Mouse (Mus musculus) neural tube, embryonic 15.5 days (tissue): ENCODE data around the gene Shb. TPM values are rescaled to one million over a fixed set of nuclear protein-coding genes. Genes with fewer than 3 reads are reported as not detected.

Source experiments
- ATAC-seq: fragments of 200-750 bp; cut with Nextera tagmentation; 2 replicates; pipeline ENCODE4 v1.8.0; 2017; ENCODE audit warnings: mild to moderate bottlenecking, moderate TSS enrichment, moderate library complexity; ENCODE audit not compliant: low FRiP score
- H3K27ac ChIP-seq: fragments of 300-500 bp; sonication (generic); replicated peaks from 2 replicates; pipeline ENCODE4 v1.5.1; 2015; ENCODE audit warnings: mild to moderate bottlenecking, inconsistent platforms
- H3K27me3 ChIP-seq: fragments of 300-500 bp; sonication (generic); replicated peaks from 2 replicates; pipeline ENCODE4 v1.6.1; 2015; ENCODE audit warnings: inconsistent platforms
- H3K36me3 ChIP-seq: fragments of 300-500 bp; sonication (generic); 2 replicates; pipeline ENCODE4 v1.6.1; 2015; ENCODE audit warnings: inconsistent platforms
- H3K4me1 ChIP-seq: fragments of 300-500 bp; sonication (generic); 2 replicates; pipeline ENCODE4 v1.6.1; 2015; ENCODE audit warnings: inconsistent platforms
- H3K4me2 ChIP-seq: fragments of 300-500 bp; sonication (generic); 2 replicates; pipeline ENCODE4 v1.6.1; 2015; ENCODE audit warnings: inconsistent platforms, mild to moderate bottlenecking, moderate library complexity
- H3K4me3 ChIP-seq: fragments of 300-500 bp; sonication (generic); replicated peaks from 2 replicates; pipeline ENCODE4 v1.5.1; 2015; ENCODE audit warnings: mild to moderate bottlenecking, inconsistent platforms
- H3K9ac ChIP-seq: fragments of 300-500 bp; sonication (generic); replicated peaks from 2 replicates; pipeline ENCODE4 v1.6.1; 2015; ENCODE audit warnings: mild to moderate bottlenecking, inconsistent platforms
- H3K9me3 ChIP-seq: fragments of 300-500 bp; sonication (generic); replicated peaks from 2 replicates; pipeline ENCODE4 v1.6.1; 2016; ENCODE audit warnings: inconsistent platforms
- WGBS: fragments of 180-500 bp; shearing (Covaris S2); methylation state at CpG from one replicate; pipeline ENCODE4 v1.1.7; 2015; ENCODE audit warnings: mixed read lengths; 5-methylcytosine and 5-hydroxymethylcytosine counted together
- polyA plus RNA-seq: library from polyadenylated mRNA; unstranded; fragments of >200 nt; fragmentation: Nextera tagmentation; extraction: Ambion mirVana; gene quantifications from 2 replicates; pipeline ENCODE4 v1.2.1, GENCODE M21; 2015

Gene Shb
- 3.9 and 4.7 TPM in 2 replicates for polyA plus RNA-seq

DNA sequence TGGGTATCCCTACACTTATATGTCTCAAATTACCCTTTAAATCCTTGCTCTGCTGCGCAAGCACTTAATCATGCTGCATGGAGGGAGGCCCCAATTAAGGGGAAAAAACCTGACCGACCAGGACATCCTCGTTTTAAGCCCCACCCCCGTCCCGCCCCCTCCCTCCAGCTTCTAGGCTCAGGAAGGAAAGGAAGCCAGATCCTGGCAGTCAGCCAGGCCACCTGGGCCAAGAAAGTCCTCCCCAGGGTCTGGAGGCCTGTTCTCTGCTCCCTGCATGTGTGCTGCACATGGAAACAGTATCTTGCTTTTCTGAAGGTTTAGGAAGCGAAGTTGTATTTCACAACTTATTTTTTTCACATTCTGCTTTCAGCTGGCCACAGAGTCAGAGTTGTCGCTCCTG is at the start of gene Shb:
TSS of gene Shb (minus strand) at position 96 of the 400 bp plus-strand sequence.
- peaks cover 43% of the 10 kb centered on the region for H3K4me1 ChIP-seq
- H3K4me2 ChIP-seq, result peak within 1 kb of the TSS; percentile 94
- peak within 1 kb of the TSS; percentile 76 for H3K4me3 ChIP-seq
- ATAC-seq, result no peak
- H3K36me3 ChIP-seq, result no peaks in the 10 kb centered on the region
- 15% methylated on average over 7 of the region's 7 CpGs for WGBS
- 0 out of 2 replicates have a peak, but pooled peaks cover 3% of the 10 kb centered on the region for H3K27me3 ChIP-seq
- no peaks in the 10 kb centered on the region for H3K9me3 ChIP-seq
- no peak within 1 kb of the TSS for H3K9ac ChIP-seq
- H3K27ac ChIP-seq, result 0 out of 2 replicates have a peak within 1 kb of the TSS, but pooled peaks have one; percentile 5

DNA sequence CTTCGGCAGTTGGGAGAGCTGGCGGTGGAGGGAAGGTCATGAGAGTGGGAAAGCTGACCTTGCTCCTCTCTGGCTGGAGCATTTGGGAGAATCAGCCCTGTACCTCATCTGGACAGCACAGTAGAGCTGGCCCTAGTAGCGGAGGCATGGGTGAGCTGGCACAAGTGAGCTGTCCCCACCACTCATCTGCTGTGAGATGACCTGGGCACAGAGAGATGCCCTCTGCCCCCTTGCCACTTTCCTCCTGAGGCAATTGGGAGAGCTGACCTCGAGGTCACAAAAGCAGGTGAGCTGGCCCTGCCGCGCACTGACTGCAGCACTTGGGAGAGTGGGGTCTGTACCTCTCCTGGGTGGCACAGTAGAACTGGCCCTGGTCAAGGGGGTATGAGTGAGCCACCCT is 48.8 kb upstream of the Shb start:
- no peak overlapping the region for H3K4me3 ChIP-seq
- H3K4me1 ChIP-seq, result peaks cover 11% of the 10 kb centered on the region
- no peaks in the 10 kb centered on the region for H3K9me3 ChIP-seq
- 90% methylated on average over 6 of the region's 6 CpGs for WGBS
- no peak overlapping the region for H3K27ac ChIP-seq
- no peak for ATAC-seq
- no peak overlapping the region for H3K4me2 ChIP-seq
- no peak overlapping the region for H3K9ac ChIP-seq
- no peaks in the 10 kb centered on the region for H3K36me3 ChIP-seq
- peaks cover 7% of the 10 kb centered on the region; the same call in 1 of the 2 replicates for H3K27me3 ChIP-seq

DNA sequence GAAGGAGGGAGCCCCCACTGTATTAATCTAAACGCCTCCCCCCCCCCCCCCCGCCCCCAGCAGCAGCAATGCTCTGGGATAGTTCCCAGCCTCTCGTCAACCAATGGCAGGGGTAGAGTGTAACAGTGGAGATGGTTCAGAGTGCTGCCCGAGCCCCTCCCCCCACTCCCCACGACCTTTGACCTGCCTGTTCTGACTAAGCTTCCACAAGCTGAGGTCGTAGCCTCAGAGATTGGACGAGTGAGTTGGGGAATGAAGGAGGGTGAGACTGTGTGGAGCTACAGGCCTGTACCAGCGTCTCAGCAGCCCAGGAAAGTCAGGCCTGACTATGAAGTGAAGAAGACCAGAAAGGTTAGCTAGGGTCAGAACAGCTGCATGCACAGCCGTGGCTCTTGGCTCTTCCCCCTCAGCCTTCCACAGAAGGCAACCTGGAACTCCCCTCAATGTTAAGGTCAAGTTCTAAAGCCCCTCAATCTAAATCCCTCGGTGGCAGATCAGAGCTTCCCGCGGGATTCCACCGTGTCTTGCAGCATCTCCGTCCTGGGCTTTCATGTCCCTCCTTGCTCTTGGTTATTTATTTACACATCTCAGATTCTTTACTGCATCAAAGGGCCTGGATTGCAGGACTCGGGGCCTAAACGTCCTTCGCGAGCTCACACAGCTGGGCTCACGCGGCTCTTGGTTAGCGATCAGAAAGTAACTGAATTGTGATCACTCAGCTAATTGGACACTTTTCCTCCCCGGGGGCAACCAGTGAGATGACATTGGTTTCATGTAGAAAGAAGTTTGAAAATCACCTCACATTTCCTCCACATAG is 46.5 kb upstream of the Shb start:
- WGBS, result 24% methylated on average over 22 of the region's 22 CpGs
- no peaks in the 10 kb centered on the region for H3K36me3 ChIP-seq

DNA sequence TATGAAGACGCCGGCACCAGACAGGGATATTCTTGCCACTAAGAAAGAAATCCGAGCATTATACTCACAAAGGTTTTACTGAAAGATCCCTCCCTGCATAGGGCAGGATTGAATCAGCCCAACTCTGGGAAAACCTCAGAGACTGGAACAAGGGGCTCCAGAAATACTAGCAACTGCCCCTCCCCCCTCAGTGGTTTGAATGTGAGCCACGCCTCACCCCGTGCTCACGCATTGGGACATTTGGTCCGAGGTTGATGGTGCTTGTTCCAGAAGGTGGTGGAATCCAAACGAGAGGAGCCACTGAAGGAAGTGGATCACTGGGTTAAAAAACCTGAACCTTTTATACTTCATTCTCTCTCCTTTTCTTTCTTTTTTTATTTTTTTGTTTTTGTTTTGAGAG is 45.4 kb upstream of the Shb start:
- no peak overlapping the region for H3K4me3 ChIP-seq
- no peak overlapping the region for H3K4me2 ChIP-seq
- no peak overlapping the region for H3K9ac ChIP-seq

More for the DNA sequence above, 46.5 kb upstream of the Shb start:
- no peak overlapping the region for H3K4me2 ChIP-seq
- H3K4me3 ChIP-seq, result no peak overlapping the region
- no peaks in the 10 kb centered on the region for H3K27me3 ChIP-seq
- no peaks in the 10 kb centered on the region for H3K9me3 ChIP-seq
- peaks cover 17% of the 10 kb centered on the region for H3K4me1 ChIP-seq
- no peak overlapping the region for H3K27ac ChIP-seq
- H3K9ac ChIP-seq, result no peak overlapping the region
- no peak for ATAC-seq

DNA sequence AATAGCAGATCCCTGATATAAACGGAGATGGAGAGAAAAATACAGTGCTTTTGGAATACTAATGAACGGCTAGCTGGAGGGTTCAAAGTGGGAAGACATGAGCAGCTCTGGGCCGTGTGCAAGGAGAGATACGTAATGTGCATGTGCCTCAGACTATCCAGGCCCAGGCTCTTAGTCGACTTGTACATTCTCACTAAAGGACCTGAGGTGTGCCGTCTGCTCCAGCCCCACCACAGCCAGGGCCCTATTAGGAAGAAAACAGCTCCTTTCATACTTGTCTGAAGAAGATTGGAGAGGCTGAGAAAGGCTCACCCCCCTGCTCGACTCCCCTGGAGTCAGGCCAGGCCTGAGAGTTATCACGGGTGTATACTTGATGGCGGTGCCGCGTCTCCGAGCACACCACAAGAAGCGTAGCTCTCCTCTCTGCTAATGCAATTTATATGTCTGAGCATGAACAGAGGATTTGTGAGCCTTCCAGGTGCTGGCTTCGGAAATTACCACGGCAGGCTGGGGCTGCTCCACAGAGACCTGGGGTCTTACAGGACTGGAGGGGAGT is 42.4 kb upstream of the Shb start:
- Histone ChIP-seq H3K4me3 (no peak overlapping the region), H3K9me3 (no peaks in the 10 kb centered on the region), H3K27me3 (no peaks in the 10 kb centered on the region), H3K36me3 (no peaks in the 10 kb centered on the region), H3K9ac (no peak overlapping the region), H3K4me2 (no peak overlapping the region), H3K27ac (no peak overlapping the region), H3K4me1 (peaks cover 17% of the 10 kb centered on the region)
- ATAC-seq, result no peak
- 65% methylated on average over 15 of the region's 15 CpGs for WGBS

More for the DNA sequence above, 45.4 kb upstream of the Shb start:
- WGBS, result 59% methylated on average over 8 of the region's 8 CpGs
- Histone ChIP-seq H3K27me3 (no peaks in the 10 kb centered on the region), H3K4me1 (peaks cover 17% of the 10 kb centered on the region), H3K27ac (no peak overlapping the region), H3K36me3 (no peaks in the 10 kb centered on the region), H3K9me3 (no peaks in the 10 kb centered on the region)
- ATAC-seq, result no peak

DNA sequence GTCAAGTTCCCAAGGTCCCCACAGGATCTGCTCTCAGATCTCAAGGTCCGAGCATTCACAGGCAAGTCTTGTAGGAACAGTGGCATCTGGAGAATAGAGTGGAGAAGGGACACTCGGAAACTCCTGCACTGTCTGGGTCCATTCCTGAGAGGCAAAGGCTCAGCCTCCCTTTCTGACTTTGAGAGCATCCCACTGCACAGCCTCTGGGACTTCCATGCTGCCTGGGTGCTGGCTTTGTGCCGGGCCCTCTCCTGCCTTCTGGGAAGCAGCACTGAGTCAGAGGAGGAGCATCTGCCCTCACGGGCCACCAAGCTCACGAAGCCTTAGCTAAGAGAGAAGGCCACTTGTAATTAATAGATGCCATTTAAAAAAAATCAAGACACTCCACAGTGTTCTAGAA is 37.3 kb upstream of the Shb start:
- Histone ChIP-seq H3K9me3 (no peaks in the 10 kb centered on the region), H3K27me3 (no peaks in the 10 kb centered on the region), H3K36me3 (no peaks in the 10 kb centered on the region), H3K4me1 (0 out of 2 replicates have a peak, but pooled peaks cover under 1% of the 10 kb centered on the region), H3K4me2 (no peak overlapping the region), H3K27ac (no peak overlapping the region), H3K9ac (no peak overlapping the region), H3K4me3 (no peak overlapping the region)
- ATAC-seq, result no peak
- 81% methylated on average over 5 of the region's 5 CpGs for WGBS

DNA sequence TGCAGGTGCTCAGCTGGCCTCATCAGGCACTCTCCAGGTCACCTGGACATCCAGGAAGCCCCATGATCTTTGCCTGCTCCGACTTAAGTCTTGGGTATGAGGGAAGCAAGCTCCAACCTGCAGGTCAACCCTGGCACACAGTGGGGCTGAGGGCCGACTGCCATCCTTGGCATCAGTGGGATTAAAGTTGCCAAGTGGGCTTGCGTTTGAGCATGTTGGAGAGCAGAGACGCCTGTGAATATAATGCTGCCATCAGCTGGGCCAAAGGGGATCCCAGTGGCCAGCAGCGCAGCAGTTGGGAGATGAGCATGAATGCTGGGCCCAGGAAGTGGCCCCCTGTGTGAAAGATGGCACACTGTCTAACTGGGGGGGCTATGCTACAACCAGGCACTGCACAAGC is 25.9 kb upstream of the Shb start:
- ATAC-seq, result no peak
- no peaks in the 10 kb centered on the region for H3K27me3 ChIP-seq
- H3K27ac ChIP-seq, result no peak overlapping the region
- 87% methylated on average over 5 of the region's 5 CpGs for WGBS
- H3K4me1 ChIP-seq, result no peaks in the 10 kb centered on the region
- H3K9ac ChIP-seq, result no peak overlapping the region
- H3K36me3 ChIP-seq, result no peaks in the 10 kb centered on the region
- no peak overlapping the region for H3K4me3 ChIP-seq
- no peaks in the 10 kb centered on the region for H3K9me3 ChIP-seq
- H3K4me2 ChIP-seq, result no peak overlapping the region

DNA sequence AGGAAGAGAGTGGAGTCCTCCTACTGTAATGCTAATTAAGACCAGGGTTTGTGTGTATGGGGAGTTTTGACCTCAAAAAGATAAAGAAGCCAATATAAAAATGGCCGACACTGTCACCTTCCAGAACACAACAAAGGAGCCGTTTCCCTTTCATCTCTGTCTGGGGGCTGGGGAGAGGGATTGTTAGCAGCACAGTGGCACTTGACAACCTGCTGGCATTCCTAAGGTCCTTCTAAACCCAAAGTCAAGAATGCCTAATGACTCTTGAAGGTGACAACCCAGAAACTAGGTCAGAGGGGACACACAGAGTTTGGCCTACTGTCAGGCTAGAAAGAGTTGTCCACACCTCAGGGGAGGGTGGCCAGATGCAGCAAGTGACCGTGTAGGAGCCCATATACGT is 20.3 kb upstream of the Shb start:
- Histone ChIP-seq H3K36me3 (no peaks in the 10 kb centered on the region), H3K27me3 (no peaks in the 10 kb centered on the region), H3K9me3 (no peaks in the 10 kb centered on the region), H3K9ac (no peak overlapping the region), H3K4me1 (no peaks in the 10 kb centered on the region), H3K4me2 (no peak overlapping the region), H3K4me3 (no peak overlapping the region), H3K27ac (no peak overlapping the region)
- 32% methylated on average over 4 of the region's 4 CpGs for WGBS
- ATAC-seq, result no peak

DNA sequence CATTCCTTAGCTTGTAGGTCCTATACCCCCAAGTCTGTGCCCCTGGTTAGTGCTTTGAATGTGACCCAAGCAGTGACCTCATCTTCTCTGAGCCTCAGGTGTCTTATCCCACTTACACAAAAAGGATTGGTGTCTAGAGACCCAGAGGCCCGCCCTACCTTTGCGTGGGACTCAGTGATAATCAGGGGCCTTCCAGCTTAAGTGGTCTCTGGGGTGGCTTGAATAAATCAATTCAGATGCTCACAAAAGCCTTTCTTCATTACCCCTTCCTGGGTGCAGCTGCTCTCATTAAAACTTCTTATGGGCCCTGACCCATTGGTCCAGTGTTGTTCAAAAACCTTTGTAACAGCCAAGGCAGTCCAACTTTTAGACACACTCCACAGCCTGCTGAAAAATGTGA is 18.7 kb upstream of the Shb start:
- H3K27me3 ChIP-seq, result no peaks in the 10 kb centered on the region
- WGBS, result 21% methylated on average over 2 of the region's 2 CpGs
- H3K4me3 ChIP-seq, result no peak overlapping the region
- H3K4me2 ChIP-seq, result no peak overlapping the region
- no peak overlapping the region for H3K27ac ChIP-seq
- H3K9ac ChIP-seq, result no peak overlapping the region
- no peaks in the 10 kb centered on the region for H3K4me1 ChIP-seq
- no peak for ATAC-seq
- H3K9me3 ChIP-seq, result no peaks in the 10 kb centered on the region
- H3K36me3 ChIP-seq, result no peaks in the 10 kb centered on the region

DNA sequence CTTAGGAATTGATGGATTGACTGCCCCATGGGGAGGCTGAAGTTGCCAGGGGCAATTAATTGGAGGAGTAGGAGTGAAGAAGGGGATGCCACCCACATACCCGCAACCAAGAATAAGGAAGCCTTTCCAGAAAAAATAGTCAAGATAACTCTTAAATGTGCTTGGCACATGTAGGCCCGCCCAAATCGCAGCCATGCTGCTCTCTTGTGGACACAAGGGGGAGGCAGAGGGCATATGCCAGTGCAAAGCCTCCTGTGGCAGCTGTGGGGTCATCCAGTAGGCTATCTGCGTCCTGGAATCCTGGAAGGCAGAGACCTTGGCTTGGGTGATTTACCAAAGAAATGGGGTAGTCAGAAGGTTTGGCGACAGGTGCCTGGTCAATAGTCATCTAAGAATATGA is 17.2 kb upstream of the Shb start:
- H3K27me3 ChIP-seq, result no peaks in the 10 kb centered on the region
- H3K27ac ChIP-seq, result no peak overlapping the region
- H3K4me2 ChIP-seq, result no peak overlapping the region
- no peaks in the 10 kb centered on the region for H3K36me3 ChIP-seq
- no peaks in the 10 kb centered on the region for H3K4me1 ChIP-seq
- no peak for ATAC-seq
- H3K4me3 ChIP-seq, result no peak overlapping the region
- no peaks in the 10 kb centered on the region for H3K9me3 ChIP-seq
- WGBS, result 71% methylated on average over 5 of the region's 5 CpGs
- no peak overlapping the region for H3K9ac ChIP-seq

DNA sequence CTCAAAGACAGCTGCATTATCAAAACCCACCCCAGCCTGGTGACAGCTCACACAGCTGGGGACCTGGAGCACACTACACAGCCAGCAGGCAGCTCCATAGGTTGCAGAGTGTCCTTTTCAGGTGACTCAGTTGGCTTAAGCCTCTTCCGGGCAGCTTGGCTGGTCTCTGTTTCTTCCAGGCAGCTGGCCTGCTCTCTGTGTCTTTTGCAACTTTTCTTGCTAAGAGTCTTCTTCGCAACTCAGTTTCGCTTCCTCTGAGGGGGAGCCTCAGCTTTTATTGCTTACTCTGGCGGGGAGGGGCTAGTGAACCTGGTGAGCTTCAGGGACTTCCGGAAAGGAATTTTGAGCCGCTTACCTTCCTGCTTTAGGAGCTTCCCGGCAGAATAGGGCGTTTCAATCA is 13.6 kb upstream of the Shb start:
- H3K4me2 ChIP-seq, result no peak overlapping the region
- WGBS, result 67% methylated on average over 8 of the region's 8 CpGs
- H3K4me1 ChIP-seq, result peaks cover under 1% of the 10 kb centered on the region; the same call in 1 of the 2 replicates
- no peaks in the 10 kb centered on the region for H3K36me3 ChIP-seq
- no peaks in the 10 kb centered on the region for H3K27me3 ChIP-seq
- H3K9me3 ChIP-seq, result no peaks in the 10 kb centered on the region
- no peak overlapping the region for H3K4me3 ChIP-seq
- no peak for ATAC-seq
- H3K27ac ChIP-seq, result no peak overlapping the region
- H3K9ac ChIP-seq, result no peak overlapping the region

DNA sequence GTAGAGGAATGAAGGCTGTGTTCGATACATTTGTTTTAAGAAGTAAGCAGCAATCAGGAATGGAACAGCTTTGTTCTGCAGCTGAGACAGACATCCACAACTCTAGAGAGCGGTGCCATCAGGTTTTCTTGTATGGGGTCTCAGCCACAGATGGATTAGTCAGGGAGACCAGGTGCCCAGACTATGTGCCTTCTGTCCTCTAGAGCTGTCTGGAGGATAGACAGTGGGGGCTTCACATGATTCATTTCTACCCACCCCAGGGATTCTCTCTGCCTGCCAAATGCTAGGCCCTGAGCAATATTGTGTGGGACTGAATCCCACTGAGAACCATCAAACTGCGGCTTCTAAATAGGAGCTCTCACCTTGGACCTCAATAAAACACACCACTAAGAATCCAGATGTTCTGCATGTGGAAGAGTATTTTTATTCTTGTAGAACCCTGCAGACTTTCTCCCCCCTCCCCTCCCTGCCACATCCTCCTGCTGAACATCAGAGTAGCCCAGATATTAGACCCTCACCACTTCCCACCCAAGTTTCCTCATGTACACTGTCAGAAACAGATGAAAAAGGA is 11.3 kb upstream of the Shb start:
- Histone ChIP-seq H3K4me2 (no peak overlapping the region), H3K4me1 (peaks cover 8% of the 10 kb centered on the region; the same call in 1 of the 2 replicates), H3K9ac (no peak overlapping the region), H3K9me3 (no peaks in the 10 kb centered on the region), H3K36me3 (no peaks in the 10 kb centered on the region), H3K27ac (no peak overlapping the region), H3K4me3 (no peak overlapping the region), H3K27me3 (no peaks in the 10 kb centered on the region)
- ATAC-seq, result no peak
- WGBS, result 56% methylated on average over 3 of the region's 3 CpGs
